Mouse (Mus musculus): Measurements from ENCODE around the gene Gm10118.
A peak's percentile ranks its signal among the peaks of the same experiment; 100 is the strongest.

Gene Gm10118

DNA sequence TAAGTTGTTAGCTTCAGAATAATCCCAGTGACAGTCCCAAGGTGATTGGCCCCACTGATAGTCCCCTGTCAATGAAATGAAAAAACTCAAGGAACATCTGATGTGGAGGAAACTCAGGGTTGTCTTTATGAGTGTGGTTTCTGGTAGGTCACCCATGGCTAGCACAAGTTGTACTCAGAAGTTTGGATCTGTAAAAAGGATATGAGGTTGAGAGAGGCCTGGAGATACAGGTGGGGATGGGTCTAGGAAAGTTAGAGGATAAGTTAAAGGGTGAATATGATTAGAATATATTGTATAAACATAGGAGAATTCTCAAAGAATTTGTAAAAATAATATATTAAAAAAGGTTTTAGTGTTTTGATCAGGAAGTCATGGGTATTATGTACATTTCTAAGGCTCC, at the start of gene Gm10118:
Gene Gm10118, minus strand, starts transcription at position 101 of the 400 bp plus-strand sequence.
- no peak for DNase-seq (ENCODE audit: low read depth, low spot score)

DNA sequence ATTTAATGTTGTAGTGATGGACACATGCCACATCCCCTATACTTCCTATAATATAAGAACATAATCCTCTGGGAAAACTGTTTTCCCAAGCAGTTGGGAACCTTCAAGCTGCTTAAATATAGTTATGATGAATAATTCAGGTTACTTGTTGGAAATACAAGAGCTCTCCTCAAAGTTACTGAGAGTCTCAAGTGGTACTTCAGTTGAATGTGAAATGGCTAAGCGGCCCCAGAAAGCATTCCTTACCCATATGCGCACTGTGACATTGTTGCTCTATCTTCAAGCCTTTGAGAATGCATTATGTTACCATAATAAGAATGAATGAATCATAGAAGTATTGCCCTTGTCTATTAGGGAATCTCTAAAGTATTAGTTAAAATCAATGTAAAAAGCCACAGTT, 45.1 kb upstream of the Gm10118 start:
- DNase-seq (ENCODE audit: low read depth, low spot score): no peak

DNA sequence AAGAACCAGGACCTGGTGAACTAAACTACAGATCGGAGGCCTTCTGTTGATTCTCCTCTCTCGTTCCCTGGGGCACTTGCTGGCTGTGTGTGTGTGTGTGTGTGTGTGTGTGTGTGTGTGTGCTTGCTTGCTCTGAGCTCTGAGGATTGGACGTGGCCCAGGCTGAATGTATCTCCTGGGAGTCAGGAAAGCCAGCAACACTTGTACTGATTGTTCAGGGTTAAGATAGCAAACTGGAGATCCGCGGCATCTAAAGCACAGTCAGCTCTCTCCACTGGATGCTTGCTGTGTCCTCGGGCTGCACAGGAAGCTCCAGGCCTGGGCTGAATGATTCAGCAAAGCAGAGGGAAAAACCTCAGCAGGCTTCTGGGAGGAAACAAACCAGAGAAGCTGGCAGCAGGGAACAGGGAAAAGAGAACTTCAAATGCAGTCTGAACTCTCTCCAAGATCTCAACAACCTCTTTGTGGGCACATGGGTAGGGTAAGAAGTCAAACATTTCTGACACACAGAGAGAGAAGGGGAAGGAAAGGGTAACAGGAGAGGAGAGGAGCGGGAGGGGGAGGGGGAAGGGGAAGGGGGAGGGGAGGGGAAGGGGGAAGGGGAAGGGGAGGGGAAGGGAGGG, 27.2 kb upstream of the Gm10118 start:
- DNase-seq (ENCODE audit: low read depth, low spot score): peak; percentile 2

DNA sequence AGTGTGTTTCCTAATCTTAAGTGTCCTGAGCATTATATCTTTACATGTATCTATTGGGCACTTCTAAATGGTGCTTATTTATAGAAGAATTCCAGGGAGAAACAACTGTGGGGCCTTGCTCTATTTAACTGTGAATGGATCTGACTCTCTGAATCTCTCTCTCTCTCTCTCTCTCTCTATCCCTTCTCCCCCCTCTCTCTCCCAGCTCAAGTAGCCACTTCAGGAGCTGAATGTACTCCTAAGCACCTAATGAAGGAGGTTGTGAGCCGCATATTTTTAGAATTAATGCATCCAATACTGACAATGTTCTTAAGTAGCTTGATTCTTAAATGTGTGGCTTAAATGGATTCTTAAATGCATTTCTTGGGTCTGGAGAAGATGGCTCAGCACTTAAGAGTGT, 24.2 kb upstream of the Gm10118 start:
- no peak for DNase-seq (ENCODE audit: low read depth, low spot score)

DNA sequence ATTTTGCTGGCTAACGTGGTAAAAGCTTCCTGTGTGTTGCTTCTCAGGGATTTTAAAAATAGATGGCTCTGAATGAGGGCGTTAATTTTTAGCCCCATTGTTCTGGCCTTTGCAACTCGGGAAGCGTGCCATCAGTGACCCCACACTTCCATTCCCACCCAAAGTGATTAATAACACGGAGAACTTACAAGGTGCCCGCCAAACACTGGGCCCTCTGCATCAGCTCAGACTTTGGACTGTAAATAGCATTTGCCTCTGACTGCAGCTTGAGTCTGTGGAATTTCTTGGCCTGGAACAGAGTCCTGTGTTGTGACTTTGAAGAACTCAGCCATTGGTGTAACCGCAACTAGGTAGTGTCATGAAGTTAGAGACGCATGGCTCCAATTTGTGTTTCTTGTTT, 23.6 kb upstream of the Gm10118 start:
- no peak for DNase-seq (ENCODE audit: low read depth, low spot score)

DNA sequence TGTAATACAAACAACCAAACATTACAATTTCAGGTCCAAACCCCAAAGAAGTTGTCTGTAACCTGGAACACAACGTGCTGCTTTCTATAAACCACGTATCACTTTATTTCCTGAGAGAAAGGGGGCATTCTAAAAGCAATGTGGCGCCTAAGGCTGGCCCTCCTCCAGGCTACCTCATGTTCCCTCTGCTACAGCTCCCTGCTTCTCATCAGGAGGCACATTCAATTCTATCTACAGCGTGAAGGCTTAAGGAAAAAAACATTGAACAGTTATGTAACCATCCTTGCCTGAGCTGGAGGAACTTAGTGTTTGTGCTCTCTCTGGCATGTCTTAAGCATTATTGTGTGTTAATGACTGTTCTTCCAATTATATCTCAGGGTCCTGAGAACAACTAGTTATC, 20.0 kb upstream of the Gm10118 start:
- no peak for DNase-seq (ENCODE audit: low read depth, low spot score)

DNA sequence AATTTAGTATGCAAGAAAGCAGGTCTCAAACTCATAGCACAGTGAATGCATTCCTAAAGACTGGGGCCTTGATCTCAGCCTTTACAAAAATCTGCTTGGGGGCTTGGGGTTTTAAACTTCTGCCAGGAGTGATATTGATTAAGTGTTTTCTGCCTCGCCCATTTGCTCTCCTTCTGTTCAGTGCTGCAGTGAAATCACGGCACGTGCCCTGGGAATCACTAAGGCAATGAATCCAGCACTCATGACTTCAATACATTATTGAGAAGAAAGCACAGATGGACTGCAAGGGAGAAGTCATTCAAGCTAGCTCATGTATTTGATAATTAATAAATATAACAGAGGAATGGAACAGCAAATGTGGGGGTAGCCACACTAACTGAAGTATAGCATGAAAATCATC, 18.3 kb upstream of the Gm10118 start:
- no peak for DNase-seq (ENCODE audit: low read depth, low spot score)

DNA sequence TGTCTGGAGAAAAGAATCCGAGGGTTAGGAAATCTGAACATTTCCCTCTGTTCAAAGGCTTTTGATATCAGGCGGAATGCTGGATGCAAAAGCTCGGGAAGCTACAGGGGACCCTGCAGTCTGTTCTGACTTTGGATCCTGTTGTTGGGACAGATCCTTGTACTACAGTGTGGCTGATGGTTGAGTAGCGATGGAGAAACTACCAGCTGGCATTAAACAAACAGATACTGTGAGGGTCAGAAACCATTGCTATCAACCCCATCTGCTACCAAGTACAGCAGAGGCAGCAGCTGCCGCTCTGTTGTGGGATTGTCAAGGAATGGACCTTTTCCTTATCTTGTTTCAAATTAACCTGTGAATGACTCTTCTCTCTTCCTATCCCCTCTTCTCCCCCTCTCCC, 6.7 kb upstream of the Gm10118 start:
- DNase-seq (ENCODE audit: low read depth, low spot score): no peak

DNA sequence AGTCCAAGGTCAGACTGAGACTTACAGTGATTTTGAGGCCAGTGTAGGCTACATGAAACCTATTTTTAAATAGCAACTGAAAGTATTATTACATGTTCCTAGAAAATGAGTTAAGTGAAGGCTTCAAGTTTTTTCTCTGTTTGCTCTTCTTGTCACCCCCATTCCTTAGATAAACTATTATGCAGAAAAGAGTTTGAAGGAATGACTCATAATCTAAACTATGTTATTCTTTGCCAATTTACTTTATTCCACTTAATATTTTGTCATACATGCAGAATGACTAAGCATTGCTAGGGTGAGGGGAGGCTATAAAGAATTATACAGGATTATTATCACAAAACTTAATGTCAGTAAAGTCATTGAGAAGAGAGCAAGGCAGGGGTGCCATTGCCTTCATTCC, 18.4 kb downstream of the Gm10118 start:
- DNase-seq (ENCODE audit: low read depth, low spot score): no peak

DNA sequence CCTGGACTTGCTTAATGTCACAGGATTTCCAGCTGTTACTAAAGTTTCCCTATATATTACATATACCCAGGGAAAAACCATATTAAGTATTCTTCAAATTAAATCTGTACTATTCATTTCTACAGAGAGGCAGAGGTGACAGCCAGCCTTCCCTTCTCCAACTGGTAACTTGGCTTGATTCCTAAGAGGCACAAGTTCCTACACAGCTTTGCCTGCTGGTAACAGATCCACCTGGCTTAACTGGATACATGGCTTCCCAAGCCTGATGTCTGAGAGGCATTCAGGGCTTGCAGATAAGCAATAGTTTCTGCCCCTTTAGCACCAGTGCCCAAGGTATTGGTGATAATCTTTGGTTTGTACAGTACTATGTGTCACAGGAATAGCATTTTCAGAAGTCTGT, 27.3 kb downstream of the Gm10118 start:
- DNase-seq (ENCODE audit: low read depth, low spot score): no peak

DNA sequence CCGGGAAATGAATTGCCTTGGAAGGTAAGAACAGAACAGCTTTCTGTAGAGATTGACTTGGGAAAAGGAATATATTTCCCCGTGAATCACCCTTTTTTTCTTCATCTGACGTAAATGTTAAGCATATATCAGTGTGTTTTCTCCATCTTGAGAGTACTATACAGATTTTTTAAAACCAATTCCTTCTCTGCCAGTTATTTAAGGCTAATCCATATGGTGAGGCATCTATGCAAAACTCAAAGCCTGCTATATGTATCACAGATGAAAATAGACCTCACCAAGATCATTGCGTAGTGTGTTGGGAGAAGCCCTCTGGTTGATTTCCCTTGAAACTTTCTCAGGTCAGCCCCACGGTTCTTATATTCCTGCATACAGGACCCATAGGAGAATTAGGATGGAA, 32.6 kb downstream of the Gm10118 start:
- no peak for DNase-seq (ENCODE audit: low read depth, low spot score)

DNA sequence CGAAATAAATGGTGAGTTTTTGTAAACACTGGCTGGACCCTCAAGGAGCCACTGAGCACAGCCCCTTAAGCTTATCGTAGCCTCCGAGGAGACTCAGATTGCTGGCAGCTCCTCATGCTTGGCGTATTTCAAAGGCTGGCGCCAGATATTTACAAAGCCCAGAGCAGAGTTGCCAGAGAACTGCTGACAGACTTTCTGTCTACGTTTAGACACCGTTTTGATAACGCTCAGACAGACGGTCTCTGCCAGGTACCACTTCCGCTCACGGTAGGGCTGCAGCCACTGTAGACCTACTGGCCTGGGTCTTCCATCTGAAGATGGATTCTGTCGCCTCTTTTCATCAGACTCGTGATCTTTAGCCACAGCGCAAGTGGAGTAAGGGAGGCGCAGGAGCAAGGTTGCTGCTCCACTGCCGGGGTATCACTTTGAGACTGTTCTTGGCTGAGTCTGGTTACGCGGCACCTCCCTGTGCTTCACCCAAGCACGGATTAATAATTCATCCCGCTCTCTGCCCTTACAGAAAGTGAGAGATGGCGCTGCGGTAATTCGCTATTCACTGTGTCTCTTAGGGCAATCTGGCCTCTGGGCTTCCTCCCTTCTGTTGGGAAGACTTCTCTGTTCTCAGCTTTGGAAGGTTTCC, 40.7 kb downstream of the Gm10118 start:
- DNase-seq (ENCODE audit: low read depth, low spot score): no peak

DNA sequence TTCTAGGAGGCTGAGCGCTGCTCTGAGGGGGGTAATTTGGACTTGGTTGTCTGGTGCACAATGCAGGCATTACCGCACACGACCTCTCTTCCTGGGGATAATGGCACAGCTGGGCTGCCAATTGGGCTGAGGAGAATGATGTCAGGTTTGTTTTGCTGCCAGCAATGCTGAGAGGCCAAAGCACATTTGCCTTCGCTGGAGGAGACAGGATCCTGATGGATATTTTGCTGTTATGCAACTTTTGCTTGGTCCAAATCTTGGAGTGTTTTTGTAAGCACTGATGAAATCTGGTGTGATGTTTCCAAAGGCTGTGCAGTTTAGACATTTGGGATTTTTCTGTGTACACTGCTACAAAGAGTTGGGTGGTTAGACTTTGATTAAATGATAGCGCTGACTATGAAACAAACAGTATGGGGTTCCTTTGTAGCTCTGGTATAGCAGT, 46.8 kb downstream of the Gm10118 start:
- no peak for DNase-seq (ENCODE audit: low read depth, low spot score)

Data from ES-CJ7 (cell line).